Mouse (Mus musculus) kidney, adult 18-20 months (tissue): ENCODE results near the gene Adap2.
"Not testable (repeated sequence)": the region's sequence is repeated elsewhere in the genome, so short reads cannot be mapped to it uniquely, and the experiment has no call there.

Experiments
- DNase-seq: peaks from one replicate; pipeline ENCODE4 v3.0.0; 2021

Gene Adap2

DNA sequence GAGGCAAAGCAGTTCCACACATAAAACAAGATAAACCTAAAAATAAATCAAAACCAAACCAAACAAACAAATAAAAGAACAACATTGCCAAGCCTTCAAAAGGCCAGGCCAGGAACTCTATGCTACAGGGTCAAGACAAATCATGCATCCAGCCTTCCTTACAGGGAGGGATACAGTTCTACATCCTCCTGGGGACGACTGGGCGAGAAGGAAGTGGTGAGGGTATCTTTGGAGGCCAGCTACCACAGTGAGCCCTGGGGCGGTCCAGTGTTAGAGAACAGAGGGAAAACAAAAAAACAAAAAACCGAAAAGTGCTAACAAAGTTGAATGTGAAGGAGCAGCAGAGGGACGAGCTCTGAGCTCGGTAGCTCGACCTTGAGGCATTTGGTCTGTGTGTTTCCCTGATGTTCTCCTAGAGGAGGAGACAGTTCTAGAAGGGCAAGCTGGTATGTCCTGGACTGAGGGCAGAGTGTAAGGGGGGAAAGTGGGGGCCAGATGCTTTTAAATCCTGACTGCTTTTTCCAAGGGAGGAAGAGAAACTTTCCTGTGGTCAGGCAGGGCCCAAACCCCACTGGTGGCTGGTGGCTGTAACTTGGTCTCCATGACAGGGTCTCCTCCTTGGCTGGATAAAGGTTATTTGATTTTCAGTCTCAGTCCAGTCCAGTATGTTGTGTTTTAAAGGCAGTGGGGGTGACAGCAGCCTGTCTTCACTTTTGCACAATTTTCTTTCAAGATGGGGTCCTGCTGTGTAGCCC is 9.6 kb downstream of the Adap2 start:
- DNase-seq, result no peak

GRCm38 (mm10) chr11:80164224-80164623 is 10.3 kb downstream of the Adap2 start:
- DNase-seq, result peak; percentile 58

- DNase-seq, result no peak
These were observed 14.2 kb downstream of the Adap2 start for GRCm38 (mm10) chr11:80168121-80168520.

DNA sequence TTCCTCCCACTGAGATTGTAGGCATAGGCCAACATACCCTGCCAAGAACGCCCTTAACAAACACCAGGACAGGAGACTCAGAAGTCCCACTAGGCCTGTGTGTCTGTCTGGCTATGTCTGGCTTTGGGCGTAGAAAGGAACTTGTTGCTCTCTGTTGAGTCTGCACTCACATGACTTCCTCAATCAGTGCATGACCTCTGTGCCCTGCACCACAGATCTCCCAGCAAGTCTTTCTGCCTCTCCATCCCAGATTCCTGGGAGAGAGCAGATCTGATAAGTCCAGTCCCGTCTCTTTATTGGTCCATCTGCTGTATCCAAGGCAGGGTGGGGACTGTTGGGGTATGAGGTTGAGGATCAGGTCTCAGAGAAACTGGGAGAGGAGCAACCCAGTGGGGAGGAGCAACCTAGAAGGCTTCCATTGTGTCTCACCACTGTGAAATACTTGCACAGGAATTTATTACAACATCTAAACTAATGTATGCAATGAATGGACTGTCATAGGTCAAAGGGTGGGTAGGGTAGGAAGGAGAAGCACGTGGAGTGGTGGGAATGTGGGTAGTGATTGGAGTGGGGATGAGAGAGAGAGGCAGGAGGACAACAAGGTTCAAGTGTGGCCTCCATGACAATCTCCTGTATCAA is 14.8 kb downstream of the Adap2 start:
- no peak for DNase-seq

DNA sequence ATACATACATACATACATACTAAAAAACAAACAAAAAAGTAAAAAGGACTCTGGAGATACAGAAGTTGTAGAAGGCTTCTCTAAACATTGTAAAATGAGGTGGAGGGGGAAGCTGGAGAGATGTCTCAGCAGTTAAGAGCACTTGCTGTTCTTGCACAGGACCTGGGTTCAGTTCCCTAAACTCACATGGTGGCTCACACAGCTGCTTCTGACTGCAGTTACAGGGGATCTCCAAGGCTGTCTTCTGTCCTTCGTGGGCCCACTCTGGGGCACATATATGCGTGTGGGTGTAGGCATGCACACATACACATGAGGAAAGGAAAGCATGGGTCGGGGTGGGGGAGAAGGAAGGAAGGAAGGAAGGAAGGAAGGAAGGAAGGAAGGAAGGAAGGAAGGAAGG is 15.7 kb downstream of the Adap2 start:
- DNase-seq, result no peak

GRCm38 (mm10) chr11:80170351-80170750 is 16.4 kb downstream of the Adap2 start:
- DNase-seq, result no peak

DNA sequence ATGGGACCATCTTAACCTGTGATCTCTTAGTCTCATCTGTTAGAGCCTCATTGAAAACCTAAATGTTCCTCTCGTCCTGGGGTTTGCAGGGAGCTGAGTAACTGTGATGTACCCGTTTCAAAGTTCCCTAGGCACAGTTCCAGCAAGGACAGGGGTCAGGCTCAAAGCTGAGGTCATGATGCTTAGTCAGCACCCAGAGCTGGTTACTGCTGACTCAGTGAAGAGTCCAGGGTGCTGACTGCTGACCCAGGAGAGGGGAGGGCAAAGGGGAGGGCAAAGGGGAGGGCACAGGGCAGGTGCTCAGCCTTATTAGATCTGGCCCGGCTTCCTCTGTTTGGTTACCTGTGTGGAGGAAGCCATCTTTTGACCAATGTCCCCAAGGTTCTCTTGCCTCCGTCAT is 18.0 kb downstream of the Adap2 start:
- peak; percentile 81 for DNase-seq

- no peak for DNase-seq
These were observed 20.2 kb downstream of the Adap2 start for GRCm38 (mm10) chr11:80173963-80174670.

DNA sequence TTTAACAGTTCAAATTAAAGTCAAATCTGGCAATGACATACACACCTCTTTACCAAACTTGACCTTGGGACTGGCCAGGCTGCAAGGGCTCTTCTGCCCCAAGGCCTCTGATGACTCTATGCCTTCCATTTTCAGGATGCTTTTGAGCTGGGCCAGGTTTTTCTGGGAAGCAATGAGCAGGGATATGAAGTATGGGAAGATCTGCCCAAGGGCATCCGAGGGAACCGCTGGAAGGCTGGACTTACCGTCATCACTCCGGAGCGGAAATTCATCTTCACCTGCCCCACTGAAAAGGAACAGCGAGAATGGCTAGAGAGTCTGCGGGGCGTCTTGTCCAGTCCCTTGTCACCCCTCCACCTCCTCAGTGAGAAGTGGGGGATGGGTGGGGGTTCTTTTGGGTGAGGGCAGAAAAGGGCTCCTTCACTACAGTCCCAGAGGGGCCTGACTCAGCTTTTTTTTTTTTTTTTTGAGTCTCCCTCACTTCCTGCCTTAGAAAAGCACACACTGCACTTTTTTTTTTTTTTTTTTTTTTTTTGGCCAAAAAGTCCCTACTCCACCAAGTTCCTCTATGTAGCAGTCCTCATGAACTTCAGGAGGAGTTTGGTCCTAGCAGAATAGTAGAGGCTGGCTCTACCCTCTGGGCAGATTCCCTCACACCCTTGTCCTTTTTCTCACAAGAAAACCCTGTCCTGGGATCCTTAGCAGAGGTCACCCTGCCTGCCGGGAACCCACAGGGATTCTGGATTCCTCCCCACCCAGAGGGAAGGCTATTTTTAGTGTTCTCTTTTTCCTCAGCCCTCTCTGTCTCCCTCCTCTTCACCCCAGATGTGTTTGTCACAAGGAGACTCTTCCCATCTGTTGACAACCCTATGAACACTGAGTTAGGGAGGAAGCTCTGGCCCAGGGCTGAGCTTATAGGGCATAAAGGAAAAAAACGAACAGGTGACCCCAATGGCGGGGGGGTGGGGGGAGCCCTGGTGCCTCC is 23.3 kb downstream of the Adap2 start:
- DNase-seq, result no peak

GRCm38 (mm10) chr11:80178316-80178715 is 24.4 kb downstream of the Adap2 start:
- DNase-seq, result no peak

GRCm38 (mm10) chr11:80181021-80181749 is 27.3 kb downstream of the Adap2 start:
- no peak for DNase-seq

DNA sequence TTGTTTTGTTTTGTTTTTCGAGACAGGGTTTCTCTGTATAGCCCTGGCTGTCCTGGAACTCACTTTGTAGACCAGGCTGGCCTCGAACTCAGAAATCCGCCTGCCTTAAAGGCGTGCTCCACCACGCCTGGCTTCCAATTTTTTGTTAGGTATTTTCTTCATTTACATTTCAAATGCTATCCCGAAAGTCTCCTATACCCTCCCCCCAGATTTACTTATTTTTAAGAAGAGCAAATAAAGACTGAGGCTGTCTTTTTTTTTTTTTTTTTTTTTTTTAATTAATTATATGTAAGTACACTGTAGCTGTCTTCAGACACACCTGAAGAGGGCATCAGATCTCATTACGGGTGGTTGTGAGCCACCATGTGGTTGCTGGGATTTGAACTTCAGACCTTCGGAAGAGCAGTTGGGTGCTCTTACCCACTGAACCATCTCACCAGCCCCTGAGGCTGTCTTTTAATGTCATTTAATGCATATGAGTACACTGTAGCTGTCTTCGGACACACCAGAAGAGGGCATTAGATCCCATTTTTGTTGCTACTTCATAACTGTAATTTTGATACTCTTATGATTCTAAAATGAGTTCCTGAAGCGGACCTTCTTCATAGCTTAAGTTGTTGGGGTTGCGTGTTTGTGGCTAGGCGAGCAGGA is 29.3 kb downstream of the Adap2 start:
- DNase-seq, result not testable (repeated sequence)

DNA sequence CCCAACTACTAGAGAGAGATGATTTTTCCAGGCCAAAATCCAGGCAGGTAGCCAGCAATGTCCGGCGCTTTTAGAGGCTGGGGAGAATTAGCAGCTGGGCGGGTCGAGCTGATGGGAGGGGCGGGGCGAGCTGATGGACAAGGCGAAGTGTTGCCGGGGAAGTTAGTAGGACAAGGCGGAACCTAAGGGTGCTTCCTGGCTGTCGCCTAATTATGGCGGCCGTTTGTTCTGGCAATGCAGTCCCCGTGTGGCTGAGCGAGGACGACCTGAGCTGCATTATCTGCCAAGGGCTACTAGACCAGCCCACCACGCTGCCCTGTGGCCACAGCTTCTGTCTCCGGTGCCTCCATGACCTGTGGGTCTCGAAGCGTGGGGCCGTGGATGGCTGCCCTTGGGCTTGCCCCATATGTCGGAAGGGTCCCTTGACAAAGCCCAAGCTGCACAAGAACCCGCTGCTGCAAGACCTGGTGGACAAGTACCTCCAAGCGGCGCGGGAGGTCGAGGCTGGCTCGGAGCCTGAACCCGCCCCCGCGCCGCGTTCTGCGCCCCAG is 29.9 kb downstream of the Adap2 start, which contains the start of gene Rnf135:
Gene Rnf135 (plus strand): TSS at position 147 of the 551 bp plus-strand sequence.
- DNase-seq, result peak; percentile 94

DNA sequence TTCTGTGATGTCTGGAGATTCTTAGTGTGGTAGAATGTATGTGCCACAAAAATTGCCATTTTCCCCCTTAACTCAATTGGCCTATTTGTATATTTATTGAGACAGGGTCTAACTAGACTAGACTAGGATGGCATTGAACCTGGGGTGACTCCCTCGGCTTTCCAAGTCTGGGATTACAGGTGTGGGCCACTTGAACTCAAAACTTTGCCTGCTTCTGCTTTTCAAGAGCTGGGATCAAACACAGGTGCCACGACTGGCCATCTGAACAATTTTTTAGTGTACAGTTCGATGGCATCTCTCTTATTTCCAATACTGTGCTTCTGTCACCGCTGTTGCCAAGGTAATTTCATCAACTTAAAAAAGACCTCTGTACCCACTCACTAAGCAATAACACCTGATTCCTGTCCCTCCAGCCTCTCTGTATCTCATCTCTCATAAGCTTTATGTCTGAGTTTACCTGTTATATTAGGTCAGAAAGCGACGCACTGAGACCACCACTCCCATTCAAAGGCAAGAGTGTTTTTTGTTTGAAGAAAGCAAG is 30.7 kb downstream of the Adap2 start:
- no peak for DNase-seq

DNA sequence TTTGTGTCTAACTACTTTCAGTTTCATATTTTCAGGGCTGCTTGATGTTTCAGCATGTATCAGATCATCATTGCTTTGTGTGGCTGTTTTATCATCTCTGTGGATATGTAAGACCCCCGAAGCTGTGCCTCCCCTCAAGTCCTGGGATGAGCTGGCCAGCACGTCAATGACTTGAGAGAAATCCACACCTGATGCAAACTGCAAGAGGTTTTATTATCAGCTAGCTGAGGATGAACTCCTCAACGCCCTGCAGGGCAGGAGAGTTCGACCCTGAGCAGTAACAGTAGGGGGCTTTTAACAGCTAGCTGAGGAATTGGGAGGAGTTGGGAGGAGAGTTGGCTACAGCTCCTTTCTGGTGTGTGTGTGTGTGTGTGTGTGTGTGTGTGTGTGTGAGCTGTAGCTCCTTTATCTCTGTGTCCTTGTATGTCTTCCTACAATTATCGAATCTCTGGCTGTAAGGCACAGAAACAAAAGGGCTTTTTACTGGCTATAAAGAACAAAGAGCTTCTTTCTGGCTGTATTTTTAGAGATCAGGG is 31.6 kb downstream of the Adap2 start:
- DNase-seq, result not testable (repeated sequence)

DNA sequence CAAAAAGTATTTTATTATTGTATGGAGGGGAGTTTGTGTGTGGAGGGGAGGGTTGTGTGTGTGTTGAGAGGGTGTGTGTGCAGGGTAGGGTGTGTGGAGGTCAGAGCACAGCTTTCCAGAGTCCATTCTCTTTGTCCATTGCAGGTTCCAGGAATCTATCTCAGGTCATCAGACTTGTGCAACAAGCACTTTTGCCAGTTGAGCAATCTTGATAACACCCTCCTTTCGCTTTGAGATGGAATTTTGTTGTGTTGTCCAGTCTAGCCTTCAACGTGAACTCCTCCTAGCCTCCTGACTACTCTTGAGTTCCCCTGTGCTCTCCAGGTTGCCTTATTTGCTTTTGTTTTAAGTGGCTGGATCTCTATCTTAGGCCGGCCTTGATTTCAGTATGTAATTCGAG is 36.4 kb downstream of the Adap2 start:
- no peak for DNase-seq

DNA sequence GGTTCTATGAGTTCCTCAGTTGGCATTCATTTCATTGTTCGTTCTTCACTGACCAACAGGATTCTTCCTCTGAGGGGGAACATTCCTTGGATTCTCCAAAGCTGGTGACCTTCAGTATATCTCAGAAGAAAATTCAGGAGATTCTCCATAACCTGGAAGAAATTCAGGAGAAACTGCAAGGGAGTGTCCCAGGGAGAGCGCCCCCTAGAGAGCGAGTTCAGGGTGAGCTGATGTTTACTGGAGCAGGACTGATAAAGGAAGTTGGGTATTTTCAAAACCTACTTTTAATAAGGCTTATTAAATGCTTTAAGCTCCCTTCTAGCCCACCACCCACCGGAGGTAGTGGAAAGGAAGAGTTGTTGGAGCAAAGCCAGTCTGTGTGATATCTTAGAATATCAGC is 39.9 kb downstream of the Adap2 start:
- DNase-seq, result no peak

GRCm38 (mm10) chr11:80196351-80196750 is 42.4 kb downstream of the Adap2 start:
- no peak for DNase-seq

- DNase-seq, result no peak
These were observed 45.4 kb downstream of the Adap2 start for GRCm38 (mm10) chr11:80199316-80199715.

DNA sequence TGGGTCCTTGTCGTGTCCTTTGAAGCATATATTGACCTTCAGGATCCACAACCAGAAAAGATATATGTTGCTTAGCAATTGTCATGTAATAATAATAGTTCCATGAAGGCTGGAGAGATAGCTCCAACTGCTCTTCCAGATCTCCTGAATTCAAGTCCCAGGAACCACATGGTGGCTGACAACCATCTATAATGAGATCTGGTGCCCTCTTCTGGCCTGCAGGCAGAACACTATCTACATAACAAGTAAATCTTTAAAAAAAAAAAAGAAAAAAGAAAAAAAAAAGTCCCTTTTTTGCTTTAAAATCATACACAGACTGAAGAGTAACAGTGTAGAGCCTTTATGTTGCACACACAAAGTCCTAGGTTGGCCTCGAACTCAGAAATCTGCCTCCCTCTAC is 45.9 kb downstream of the Adap2 start:
- no peak for DNase-seq
